Mouse (Mus musculus) mesoderm, embryonic 11.5 days (tissue): ENCODE data around the gene Tmem235.
A peak's percentile ranks its signal among the peaks of the same experiment; 100 is the strongest.
"Not testable (repeated sequence)": the region's sequence is repeated elsewhere in the genome, so short reads cannot be mapped to it uniquely, and the experiment has no call there.

Experiments used
- DNase-seq: peaks from one replicate; pipeline ENCODE4 v3.0.0-alpha.2; 2012; ENCODE audit warnings: low read depth, low spot score

Gene Tmem235

DNA sequence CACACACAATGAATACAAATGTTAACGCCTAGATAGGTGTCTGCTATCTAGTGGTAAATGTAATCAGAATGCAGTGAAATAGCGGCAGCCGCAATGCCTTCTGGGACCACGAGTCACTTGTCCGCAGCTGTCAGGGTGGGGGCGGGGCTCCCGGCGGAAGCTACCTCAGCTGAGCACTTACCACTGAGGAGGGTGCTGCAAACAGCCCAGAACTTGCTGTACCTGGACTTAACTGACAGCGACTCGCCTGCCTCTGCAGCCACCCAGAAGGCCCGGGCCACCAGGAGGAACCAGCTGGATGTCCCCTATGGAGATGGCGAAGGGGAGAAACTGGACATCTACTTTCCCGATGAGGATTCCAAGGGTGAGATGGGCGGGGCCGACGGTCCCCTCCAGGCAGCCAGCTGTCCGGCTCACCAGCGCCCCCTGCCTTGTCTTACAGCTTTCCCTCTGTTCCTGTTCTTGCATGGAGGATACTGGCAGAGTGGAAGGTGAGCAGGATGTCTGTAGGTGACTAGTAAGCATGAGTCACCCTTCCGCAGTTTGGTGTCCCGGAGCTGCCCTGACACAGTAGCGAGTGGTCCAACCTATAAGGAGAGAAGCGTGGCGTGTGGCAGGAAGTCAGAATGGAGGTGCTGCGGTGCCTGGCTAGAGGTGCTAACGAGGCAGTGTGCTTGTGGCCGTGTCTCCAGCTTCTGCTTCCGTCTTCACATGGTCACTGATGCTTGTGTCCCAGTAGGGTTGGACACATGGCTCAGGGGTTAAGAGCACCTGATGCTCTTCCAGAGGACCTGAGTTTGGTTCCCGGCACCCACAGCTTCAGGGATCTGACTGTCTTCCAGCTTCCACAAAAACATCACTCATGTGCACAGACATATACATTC lies 28.2 kb upstream of the Tmem235 start:
- peak; percentile 86 for DNase-seq

DNA sequence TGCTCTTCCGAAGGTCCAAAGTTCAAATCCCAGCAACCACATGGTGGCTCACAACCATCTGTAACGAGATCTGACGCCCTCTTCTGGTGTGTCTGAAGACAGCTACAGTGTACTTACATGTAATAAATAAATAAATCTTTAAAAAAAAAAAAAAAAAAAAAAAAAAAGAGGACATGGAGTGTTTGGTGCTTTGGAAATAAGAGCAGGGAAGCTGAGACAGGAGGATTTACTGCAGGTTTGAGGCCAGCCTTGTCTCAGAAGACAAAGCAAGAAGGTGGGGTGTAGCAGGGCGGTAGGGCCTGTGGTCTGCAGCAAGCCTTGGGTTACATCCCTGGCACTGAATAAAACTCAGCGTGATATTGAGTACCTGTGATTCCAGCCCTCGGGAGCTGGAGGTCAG lies 27.0 kb upstream of the Tmem235 start:
- not testable (repeated sequence) for DNase-seq

DNA sequence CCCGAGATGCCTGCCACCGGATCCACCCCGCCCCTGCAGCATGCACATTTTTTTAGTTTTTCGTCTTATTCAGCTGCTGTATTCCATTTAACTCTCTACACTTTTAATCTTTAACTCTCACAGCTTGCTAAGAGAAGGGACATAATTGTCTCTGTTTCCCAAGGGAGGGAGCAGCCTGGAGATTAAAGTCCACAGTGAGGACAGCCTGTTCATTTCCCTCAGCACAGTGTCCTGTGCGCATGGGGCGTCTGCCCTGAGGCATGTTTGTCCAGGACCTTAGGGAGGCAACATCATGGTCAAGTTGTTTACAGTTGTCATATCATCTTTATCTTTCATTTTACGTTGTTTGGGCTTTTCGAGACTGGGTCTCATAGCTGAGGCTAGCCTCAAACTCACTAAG lies 26.5 kb upstream of the Tmem235 start:
- no peak for DNase-seq

DNA sequence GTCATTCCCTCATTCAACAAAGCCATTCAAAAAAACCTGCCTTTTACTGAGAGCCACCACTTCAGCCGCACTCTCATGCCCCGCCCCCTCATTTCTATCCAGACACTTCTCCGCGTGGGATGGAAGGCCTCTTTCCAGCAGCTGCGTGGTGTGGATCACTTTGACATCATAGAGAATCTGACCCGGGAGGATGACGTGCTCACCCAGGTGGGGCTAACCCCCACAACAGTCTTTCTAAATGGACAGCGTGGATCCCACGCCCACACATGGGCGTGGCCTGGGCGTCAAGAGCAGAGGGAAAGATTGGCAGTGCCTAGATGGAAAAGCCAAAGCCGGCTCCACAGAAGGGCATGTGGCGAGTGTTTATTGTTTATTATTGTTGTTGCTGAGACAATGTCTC lies 24.2 kb upstream of the Tmem235 start:
- DNase-seq = peak; percentile 50

DNA sequence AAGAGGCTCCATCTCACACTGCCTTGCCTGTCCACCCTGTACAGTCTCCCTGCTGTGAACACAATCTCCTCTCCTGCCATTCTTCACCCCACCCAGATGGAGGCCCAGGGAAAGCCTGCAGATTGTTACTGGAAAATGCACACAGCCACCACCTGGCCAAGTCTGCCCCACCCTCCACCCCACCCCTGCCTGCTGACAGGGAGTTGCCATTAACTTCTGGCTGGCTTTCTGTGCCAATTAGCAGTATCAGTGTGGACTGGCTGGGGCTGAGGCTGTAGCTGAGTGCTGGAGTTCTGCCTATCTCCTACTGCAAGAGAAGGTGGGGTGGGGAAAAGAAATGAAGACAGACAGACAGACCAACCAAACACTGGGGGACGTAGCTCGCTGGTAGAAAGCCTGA lies 22.0 kb upstream of the Tmem235 start:
- no peak for DNase-seq

DNA sequence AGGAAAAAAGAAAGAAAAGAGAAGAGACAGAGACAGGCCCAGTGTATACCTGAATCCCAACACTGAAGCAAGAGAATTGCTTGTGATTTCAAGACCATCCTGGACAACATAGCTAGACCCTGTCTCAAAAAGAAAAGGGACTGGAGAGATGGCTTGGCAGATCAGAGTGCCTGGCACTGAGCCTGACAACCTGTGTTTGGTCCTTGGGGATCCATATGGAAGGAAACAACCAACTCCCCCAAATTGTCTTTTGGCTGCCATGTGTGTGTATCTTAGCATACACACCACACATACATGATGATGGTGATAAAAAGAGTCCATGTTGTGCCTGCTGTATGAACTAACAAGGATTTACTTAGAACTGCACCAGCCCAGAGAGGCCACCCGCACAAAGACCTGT lies 21.5 kb upstream of the Tmem235 start:
- no peak for DNase-seq

DNA sequence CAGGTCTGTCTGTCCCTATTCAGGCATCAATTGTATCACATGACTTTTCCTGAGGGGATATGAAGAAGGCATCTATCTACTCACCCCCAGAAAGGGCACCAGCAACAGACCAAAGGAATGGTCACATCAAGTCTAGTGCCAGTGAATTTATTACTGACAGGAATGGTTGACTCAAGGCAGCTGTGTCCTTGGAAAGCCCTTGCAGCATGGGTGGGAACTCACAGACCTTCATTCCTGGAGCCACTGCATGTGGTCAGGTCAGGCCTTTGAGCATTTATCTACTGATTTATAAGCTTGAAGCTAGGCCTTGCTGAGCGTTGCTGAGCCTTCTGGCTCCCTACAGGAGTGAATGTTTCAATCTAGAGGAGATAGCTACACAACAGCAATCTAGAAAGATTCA lies 19.6 kb upstream of the Tmem235 start:
- DNase-seq = no peak

DNA sequence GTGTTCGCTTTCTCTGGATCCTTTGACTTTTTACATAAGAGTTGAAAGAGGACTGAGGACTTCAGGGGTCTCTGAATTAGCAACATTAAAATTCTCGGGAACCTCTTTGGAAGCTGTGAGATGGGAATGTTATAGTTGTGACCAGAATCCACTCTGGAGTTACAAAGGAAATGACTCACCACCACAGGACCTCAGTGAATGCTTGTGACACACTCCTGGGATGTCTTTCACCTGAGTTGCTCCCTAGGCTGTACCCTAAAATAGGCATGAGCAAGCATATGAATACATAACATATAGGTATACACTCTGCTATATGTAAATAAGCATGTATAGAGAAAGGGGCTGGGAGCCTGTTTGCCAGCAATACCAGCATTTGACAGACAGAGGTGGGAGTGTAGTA lies 17.1 kb upstream of the Tmem235 start:
- DNase-seq = no peak

DNA sequence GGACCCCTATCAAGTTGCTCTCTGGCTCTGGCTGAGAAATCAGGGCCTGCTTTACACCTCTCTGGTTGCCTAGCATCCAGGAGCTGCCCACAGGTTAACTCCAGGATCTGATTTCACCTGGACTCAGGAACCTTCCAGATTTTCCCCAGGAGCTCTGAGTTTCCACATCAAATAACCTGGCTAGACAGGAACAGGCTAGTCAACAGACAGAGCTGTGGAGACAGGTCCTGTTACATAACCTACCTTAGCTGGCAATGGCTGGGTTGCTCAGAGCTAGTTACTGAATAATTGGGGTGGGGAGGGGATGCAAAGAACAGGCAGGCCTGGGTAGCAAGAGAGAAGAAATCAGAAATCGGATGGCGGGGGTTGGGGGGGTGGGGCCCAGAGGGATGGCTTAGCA lies 15.6 kb upstream of the Tmem235 start:
- no peak for DNase-seq

DNA sequence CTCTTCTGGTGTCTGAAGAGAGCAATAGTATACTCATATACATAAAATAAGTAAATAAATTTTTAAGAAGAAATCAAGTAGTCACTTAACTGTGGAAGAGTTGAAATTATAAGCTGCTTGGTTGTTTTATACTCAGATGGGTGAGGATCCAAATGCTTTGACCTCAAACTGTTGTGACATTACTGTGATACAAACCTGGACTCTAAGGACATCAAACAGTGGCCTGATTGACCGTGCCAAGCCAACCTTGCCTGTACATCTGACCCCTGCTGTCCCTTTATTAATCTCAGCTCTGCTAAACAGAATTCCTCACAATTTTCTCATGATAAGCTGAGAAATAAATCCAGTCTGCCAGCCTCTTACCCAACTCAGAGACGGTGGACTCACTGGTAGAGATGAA lies 14.9 kb upstream of the Tmem235 start:
- DNase-seq = no peak

DNA sequence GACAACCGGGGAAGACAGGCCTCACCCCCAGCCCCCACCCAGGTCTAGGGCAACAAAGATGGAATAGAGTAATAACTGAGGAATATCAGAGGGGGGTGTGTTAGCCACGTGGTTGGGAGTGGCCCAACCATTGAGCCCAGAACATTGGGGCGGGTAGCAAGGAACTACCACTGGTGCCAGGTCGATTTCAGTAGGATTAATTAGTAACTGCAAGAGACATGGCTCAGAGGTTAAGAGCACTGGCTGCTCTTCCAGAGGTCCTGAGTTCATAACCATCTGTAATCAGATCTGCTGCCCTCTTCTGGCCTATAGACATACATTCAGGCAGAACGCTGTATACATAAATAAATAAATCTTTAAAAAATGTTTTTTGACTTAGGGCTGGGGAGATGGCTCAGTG lies 13.9 kb upstream of the Tmem235 start:
- no peak for DNase-seq

DNA sequence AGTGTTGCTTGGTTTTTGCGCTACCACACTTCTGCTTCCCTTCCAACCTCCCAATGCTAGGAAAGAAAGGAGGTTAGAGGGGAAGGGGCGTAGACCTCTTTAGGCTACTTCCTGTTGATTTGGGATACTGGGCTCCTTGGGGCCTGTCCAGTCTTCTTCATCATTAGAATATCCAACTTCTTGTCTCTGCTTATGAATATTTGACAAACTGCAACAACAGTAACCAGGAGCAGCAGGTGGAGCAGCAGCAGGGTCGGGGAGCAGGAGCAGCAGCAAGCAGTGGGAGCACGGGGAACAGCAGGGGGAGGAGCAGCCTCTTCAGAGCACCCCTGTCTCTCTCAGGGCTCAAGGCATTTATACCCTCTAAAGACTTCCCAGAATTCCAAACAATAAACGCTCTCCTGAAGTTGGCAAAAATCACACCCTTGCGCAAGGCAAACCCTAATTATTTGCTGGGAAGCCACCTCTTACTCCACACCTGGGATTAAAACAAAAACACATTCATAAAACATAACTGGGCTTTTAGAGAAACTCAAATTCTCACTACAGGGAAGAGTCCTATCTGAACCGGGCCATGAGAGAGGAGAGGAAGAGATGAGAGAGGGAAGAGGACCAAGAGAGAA lies 12.8 kb upstream of the Tmem235 start:
- no peak for DNase-seq

DNA sequence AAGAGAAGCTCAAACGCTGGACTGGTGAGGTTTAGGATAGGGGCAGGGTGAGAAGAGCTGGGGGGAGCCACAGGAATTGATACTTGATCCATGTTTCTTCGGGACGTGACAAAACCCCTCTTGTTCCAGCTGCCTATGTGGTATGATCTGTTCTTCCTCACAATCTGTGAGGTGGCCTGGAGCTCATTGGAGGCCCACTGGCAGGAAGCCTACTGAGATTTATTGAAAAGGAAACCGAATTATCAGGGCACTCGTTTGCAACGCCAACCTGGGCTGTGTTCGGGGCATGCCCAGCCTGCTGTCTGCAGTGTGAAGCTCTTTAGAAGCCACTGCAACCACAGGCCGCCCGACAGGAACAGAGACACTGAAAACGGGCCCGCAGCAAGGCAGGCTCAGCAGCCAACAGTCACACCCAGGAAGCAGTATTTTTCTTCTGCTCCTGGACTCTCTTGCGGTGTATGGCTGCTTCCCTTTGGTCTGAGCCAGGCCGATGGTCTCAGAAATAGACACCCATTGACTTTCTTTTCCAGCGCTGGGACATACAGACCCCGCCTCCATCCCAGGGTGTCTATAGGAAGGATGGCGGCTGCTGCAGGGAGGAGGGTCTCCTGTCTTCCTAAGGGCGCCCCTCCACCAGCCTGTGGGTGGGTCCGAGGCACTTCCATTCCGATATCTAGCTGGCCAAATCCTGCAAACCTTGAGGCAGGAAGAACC lies 12.1 kb upstream of the Tmem235 start:
- DNase-seq = no peak

DNA sequence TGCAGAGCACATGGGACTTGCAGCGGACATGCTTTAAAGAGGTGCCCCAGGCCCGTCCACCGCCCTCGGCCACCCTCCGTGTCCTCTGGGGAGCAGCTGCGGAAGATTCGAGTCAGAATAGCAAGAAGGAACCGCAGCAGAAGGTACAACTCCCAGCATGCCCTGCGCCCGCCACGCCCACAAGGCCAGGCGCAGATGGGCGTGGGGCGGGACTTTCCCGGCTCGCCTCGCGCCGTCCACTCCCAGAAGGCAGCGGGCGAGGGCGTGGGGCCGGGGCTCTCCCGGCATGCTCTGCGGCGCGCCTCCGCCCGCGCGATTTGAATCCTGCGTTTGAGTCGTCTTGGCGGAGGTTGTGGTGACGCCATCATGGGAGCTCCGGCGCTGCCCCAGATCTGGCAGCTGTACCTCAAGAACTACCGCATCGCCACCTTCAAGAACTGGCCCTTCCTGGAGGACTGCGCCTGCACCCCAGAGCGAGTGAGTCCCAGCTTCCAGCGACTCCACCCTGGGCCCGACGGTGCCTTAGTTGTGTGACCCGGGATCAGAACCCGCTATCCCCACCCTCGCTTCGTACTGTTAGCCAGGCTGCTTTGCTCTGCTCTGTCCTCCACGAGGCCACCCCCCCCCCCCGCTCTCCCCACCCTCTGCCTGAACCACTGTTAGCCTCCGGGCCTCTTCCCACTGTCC lies 11.4 kb upstream of the Tmem235 start, which contains the start of gene Birc5:
TSS of gene Birc5 (plus strand) at position 267 of the 687 bp plus-strand sequence.
- peak; percentile 97 for DNase-seq

DNA sequence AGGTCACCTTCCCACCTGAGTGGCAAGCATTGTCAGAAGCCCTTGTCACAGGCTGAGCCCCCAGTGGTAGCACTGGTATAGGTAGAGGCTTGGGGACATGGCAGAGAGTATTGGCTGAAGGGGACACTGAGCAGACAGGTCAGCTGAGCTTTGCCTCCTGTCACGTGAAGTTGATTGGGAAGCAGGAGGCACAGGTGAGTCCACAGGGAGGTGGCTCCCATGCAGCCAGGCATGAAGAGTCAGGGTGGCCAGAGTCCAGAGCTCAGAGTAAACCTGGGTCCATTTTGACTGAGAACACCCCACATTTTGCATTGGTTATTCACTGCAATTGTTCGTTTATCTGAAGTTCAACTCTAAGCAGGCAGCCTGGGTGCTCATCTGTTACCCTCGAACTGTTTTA lies 7.7 kb upstream of the Tmem235 start:
- DNase-seq = no peak

DNA sequence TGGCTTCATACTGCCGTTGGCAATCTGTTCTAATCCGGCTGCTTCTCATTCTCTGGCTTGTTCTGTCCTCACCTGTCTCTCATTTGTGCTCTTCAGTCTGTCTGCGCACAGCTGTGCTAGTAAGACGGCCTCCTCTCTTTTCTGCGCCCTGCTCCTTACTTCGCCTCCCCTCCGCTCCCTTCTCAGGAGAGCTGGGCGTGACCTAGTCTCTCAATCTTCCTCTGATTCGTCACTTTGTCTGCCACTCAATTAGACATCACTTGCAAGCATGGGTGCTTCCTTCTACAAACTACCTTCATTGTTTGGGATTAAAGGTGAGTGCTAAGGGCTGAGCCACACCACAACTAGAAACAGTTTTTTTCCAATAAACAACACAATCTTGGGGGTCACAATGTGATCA lies 6.3 kb upstream of the Tmem235 start:
- no peak for DNase-seq

DNA sequence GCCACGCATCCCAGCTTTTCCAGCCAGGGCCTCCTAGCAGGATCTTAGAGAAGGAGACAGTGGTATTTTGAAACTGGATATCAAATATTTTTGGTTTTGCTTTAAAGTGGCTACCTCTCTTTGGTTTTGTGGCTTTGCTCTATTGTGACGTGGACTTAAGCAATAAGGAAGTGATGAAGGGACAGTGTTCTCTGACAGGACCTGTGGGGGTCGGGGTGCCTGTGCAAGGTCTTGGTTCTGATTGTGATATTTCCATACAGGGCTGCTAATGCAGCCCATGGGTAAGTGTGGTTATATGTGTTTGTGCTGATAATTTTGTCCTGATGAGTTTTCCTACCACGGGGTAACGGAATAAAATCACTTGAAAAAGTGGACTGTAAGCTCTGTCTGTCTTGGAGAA lies 5.2 kb upstream of the Tmem235 start:
- DNase-seq = no peak

DNA sequence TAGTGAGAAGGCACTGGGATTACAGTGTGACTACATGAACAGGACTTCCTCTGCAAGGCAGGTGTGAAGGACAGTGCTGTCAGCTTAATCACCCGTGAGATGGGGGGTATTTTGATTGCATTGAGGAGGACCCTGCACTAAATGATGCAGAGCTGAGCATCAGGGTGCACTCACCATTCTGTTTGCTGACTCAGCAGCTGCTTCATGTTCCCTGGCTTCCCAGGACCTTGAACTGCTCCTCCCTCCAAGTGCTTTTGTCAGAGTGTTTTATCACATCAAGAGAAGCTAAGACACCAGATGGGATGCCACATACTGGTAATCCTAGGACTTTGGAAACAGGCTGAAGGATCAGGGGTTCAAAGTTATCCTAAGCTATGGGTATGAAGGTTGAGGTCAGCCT lies 4.6 kb upstream of the Tmem235 start:
- no peak for DNase-seq

DNA sequence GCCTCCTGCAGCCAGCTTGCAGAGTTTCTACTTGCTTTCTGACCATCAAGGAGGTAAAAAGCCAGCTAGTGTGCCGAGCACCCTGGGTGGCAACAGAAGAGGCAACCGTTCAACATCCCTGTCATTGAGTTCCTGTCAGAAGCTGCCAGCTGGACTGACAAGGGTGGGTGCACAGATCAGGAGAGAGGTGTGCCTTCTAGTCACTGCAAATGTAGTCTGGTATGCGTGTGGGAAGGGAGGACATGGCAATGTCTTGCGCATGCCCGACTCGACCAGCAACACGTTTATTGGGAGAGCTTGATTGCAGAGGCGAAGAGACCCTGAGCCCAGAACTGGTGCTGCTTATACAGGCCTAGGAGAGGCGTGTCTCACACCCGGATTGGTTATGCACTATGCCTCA lies 3.1 kb upstream of the Tmem235 start:
- DNase-seq = no peak

DNA sequence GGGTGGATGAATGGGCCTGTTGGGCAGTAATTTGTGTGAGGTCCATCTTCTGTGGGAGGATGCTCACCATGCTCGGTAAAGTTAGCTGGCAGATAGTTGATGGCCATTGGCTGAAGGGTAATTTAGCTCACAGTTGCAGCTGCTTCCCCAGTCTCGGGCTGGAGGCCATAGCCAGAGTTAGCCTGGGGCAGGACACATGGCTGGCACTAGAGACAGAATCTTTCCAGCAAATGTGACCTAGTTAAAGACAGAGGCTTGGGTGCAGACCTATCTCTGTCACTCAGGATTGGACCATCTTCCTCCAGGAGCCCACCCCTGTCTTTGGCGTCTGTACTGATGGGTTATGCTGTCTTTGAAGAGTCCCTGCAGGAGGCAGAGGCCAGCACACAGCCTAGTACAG lies 2.2 kb upstream of the Tmem235 start:
- no peak for DNase-seq

DNA sequence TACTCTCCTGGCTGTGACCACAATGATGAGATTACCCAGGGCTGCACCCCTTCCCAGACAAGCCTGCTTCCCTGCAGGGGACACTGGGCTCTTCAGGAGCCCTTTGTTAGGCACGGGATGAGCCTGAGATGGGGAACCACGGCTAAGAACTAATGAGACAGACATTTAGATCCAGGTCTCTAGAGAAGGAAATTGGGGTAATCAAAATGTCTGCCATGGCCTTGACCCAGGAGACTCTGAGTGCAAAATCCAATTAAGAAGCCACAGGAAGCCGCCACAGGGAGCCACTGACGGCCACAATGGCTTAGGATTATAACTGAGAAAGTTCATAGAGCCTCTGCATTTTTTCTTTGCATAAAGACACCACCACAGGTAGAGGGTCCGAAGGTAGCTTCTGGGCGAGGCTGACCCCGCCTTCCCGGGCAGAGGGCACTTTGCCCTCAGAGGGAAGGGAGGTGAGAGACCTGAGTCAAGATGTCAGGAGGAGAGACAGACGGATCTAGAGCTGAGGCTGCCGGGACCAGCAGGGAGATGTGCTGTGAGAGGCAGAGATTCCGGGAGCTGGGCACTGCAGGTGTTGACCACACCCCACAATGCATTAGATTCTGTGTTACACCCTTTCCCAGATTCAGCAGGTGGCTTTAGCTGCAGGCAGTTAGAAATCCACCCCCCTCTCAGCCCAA lies 2.8 kb downstream of the Tmem235 start:
- no peak for DNase-seq
